Mouse (Mus musculus) kidney, postnatal 4 days (tissue): ENCODE results near the gene Trp53rkb.

Experiments
- DNase-seq, 2 experiments: peaks; one replicate each; pipeline ENCODE4 v3.0.0; 2021; ENCODE audit warnings: mixed read lengths in 2 of 2

The Trp53rkb gene

DNA sequence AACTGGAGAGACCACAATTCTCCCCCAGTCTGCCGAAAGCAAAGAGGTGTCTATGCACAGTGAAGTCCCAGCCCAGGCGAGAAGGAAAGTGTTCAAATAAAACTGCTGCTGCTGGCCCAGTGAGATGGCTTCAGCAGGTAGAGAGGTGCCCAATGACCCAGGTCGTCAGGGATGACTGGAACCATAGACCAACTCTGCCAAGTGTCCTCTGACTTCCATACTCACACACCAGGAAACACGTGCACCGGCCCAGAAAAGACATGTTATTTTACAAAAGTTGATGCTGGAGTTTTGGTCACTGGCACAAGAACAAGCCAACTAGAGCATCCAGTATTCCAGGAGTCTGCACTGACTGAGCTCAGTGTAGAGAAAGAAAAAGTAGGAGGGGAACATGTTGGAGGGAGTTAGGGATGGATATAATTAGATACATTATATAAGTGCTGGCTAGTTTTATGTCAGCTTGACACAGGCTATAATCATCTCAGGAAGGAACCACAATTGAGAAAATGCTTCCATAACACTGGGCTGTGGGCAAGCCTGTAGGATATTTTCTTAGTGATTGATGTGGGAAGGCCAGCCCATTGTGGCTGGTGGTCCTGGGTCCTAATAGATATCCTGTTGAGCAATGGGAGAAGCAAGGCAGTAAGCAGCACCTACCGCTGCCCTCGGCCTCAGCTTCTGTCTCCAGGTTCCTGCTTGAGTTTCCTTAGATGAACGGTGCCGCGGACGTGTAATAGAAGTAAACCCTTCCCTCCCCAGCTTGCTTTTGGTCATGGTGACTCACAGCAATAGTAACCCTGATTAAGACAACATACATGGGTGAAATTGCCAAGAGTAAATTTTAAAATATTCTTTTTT lies 7.5 kb downstream of the Trp53rkb start:
- no peak for DNase-seq

DNA sequence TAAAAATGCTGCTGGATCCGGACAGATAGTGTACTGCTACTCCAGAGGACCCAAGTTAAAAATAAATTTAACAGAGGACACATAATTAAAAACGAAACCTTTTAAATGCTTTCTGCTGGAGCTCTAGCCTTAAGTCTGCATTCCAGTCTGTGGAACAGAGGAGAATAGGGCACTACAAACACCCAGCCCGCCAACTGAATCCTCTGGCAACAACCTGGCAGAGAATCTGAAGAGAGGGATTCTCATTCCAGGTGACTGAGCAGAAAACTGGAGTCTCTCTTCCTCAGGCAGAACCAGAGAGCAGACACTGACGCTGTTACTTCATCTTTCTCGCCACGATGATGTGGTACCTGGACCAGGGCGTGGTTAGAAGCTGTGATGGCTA lies 8.1 kb downstream of the Trp53rkb start:
- no peak for DNase-seq

DNA sequence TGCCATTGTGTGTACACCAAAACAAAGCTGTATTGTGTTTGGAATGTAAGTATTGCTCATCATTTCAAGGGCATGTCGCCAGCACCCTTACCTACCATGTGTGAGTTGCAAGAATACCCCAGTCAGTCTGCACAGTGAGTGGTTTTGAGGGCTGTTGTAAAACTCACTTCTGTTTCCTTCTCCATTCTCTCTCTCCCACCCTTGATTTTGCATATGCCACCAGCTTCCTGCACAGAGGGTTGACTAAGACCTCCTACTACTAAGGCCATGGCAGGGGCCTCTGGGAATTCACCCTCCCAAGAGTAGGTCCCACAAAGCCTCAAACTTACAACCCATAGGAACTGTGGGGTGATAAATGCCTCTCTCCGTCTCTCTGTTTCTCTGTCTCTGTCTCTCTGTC lies 9.1 kb downstream of the Trp53rkb start:
- DNase-seq, result no peak

DNA sequence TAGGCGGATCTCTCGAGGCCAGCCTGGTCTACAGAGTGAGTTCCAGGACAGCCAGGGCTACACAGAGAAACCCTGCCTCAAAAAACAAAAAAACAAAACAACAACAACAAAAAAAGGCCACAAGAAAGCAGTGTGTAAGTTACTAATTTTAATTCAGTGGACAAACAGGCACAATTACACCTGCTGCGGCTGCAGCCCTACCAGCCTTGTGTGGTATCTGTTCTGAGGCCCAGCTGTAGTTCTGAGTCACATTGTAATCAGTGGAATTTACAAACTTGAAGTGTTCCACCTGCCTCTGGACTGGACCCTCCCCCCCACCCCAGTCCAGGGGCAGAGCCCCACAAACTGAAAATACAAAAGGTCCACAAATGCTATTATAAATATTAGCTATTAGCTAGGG lies 11.0 kb downstream of the Trp53rkb start:
- DNase-seq, result no peak

DNA sequence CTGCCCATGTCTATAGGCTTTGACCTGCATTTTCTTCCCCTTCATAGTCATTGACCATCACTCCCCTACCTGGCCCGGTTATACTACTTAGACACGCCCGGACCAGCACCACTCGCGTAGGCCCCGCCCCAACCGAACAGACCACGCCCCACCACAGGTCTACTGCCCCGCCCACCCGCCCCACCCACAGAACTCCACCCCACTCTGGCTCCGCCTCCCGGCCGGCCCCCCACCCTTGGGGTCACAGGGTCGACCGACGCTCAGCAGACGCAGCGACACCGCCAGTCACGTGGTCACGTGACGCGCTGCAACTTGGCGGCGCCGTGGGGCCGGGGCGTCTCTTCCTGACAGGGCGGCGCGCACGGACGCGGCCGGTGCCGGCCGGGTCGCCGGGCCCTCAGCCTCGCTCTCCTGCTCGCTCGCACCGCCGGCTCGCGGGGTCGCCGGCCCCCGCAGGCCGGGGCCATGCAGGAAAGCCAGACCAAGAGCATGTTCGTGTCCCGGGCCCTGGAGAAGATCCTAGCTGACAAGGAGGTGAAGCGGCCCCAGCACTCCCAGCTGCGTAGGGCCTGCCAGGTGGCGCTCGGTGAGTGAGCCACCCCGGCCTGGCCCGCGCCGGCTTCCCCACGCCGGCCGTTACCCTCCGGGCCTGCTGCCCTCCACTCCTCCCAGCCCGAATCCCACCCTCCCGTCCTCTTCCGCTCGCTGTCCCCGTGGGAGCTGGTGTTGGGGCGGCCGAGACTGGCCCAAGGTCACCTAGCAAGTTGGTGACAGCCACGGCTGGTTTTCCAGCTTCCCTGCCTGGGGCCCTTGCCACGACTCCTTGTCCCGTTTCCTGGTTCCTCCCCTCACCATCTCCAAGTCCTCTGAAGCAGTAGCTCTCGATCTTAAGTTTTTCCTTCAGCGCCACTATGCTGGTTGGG lies 13.2 kb downstream of the Trp53rkb start, which contains the start of gene Arfgef2:
Arfgef2 (plus strand) TSS at position 339 of the 923 bp plus-strand sequence.
- DNase-seq, result peak; percentile 93 to 96

DNA sequence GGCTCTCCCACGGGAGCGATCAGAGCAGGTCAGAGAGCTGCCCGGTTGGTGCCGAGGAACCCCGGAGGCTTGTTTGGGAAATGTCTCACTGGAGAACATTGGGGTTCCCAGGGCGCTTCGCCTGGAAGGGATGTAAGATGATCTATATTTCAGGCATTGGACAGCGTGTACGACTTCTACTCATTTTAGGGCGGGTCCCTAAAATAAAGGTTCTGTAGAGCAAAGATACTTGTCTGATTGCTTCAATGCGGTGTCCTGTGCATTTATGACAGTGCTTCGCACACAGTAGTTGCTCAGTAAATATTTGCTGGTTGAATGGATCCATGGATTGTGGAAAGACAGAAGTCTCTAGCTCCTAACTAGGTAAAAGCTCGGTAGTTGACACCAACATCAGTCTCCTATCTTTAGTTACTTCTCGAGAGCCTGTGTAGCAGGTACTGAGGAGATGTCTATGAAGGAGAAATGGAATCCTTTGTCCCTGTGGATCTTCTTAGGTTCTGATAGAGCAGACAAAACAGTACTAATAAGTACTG lies 13.9 kb downstream of the Trp53rkb start:
- no peak for DNase-seq

DNA sequence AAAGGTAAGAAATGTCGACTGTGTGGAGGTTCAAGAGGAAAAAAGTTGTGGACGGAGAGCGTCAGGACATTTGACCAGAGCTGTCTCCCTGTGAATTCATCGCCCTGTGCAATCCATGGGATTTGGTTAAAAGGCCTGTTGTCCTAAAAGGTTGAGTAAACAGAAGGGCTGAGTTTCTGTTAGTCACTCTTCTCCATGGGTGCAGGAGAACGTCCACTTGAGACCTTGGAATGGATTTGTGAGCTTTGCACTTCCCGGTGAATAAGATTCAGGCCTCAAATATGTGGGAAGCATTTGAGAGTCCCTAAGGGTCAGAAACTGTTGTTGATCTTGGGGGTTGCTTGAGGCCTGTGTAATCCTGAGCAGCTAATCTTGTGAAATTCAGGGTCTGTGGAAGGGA lies 14.5 kb downstream of the Trp53rkb start:
- DNase-seq, result no peak

DNA sequence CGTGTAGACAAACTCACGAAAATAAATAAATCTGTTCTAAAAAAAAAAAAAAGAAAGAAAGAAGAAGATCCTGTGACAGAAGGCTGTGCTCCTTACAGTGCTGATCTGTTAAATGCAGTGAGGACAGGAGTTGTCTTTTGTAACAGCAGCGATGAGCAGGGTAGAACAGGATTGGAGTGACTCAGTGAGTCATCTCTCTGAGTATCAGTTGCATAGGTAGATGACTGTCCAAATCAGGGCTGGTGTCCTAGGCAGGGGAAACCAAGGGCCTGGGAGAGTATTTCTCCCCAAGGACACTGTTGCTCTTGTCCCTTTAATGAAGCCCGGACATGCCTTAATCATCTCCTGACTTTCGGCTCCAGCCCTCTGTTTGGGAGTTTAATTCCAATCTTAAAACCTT lies 17.2 kb downstream of the Trp53rkb start:
- no peak for DNase-seq

DNA sequence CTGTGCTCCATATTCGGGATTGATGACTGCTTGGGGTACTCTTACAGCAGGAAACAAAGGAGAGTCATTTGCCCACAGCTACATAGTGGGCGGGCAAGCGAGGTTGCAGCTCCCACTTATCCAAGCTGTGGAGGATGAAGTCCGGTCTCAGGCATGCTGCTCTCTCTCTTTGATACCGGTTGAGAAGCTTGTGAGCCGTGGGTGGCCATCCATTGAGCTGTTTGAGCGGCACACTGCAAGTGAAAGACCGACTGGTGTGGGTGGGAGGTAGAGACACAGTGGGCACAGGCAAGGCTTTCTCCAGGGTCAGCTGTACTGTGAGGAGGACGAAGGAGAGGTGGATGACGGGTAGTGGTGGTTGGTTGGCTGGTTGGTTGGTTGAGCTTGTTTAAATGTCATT lies 18.5 kb downstream of the Trp53rkb start:
- no peak for DNase-seq

DNA sequence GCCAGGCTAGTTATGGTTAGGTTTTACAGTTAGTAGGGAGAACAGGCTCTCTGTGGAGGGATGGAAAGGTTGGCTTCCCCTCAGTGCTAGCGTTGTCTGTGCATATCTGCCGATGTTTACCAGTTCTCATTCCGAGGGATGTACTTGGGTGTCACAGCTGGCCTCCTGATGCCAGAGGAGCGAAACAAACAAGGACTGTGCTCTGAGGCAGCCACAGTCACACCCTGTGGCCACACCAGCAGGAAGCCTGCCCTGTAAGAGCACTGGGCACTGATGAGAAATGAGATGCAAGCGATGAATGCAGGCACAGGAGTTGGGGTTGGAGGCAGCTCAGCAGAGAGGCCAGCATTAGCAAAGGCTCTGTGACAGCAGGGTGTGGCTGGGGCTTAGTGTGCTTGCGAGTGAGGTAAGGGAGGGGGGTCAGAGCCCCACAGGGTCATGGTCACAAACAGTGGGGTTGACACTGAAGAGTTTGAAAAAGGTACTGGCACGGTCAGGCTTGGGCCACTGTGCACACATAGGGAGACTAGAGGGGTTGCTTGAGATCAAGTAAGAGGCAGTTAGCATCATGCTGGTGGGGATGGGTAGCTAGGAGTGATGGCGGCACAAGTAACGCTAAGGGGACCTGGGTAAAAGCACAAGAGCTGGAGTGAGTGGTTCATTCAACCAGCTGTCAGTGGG lies 26.3 kb downstream of the Trp53rkb start:
- no peak for DNase-seq

DNA sequence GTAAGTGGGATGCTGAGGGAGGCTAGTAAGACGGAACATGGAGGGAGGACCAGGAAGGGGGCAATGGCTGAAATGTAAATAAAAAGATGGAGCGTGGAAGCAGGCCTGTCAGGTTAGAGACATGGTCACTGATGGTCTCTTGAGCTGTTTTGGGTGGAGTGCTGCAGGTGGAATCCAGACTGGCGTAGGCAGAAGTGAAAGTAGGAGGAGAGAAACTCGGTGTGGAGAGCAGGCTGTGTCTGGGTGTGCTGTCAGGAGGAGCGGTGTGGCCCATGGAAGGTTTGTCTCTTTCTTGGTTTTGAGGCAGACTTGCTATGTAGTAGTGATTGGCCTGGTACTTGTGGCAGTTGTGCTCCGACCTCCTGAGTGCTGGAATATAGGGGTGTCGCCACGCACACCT lies 27.5 kb downstream of the Trp53rkb start:
- no peak for DNase-seq

DNA sequence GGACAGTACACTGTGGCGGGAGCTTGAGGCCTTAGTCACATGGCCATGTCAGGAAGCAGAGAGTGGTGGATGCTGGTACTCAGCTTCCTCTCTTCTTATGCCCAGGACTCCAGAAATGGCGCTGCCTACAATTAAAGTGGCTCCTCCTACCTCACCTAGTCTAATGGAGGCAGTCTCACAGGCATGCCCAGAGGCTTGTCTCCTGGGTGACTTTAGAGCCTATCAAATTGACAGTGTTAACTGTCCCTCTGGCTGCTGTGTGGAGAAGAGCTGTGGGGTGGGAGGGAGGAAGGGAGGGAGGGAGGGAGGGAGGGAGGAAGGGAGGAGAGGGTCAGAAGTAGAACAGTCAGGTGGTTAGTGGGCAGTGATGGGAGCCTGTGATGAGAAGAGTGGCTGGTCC lies 28.5 kb downstream of the Trp53rkb start:
- no peak for DNase-seq

DNA sequence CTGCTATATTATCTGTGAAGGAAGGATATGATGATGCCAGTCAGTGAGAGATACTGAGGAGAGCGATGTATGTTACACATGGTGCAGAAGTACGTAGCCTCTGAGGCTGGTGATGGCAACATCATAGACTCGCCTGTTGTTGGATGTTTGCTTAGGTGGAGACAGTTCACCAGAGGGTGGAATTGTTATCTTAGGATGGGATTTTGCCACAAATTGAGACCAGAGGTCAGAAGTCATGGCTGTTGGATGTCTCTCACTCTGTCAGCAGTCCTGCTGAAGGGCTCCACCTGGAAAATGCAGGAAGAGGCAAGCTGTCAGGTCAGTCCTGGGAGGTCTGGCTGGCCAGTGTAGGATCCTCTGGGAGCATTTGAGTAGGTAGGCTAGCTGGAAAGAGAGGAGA lies 29.1 kb downstream of the Trp53rkb start:
- DNase-seq, result no peak

DNA sequence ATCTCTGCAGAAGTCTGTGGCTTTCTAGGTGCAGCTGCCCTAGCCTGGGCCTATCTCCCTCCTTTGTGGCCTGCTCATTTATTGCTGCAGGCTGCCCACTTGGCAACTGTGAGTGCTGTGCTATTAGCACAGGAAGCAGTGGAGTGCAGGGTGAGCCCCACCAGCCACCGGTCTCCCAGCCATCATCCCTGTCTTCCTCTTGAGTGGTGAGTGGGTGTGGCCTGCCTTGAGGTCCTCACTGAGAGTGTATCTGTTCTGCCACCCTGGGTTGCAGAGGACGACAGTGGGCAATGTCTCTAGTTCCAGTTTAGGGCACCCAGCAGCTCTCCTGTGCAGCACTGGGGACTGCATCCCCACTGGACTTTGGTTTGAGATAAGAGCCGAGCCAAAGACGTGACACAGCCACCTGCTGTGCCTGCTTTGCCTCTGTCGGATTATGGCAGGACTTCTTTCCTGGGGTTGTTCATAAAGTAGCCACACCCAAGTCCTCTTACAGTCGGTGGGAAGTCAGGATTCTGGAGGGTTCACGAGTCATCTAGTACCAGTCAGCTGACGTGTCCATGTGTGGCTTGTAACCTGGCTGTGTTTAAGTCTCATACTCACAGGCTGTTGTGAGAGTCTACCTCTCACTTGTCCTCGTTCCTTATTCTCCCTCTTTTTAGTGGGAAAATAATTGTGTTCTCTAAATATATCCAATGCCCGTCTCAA lies 29.9 kb downstream of the Trp53rkb start:
- DNase-seq, result no peak

DNA sequence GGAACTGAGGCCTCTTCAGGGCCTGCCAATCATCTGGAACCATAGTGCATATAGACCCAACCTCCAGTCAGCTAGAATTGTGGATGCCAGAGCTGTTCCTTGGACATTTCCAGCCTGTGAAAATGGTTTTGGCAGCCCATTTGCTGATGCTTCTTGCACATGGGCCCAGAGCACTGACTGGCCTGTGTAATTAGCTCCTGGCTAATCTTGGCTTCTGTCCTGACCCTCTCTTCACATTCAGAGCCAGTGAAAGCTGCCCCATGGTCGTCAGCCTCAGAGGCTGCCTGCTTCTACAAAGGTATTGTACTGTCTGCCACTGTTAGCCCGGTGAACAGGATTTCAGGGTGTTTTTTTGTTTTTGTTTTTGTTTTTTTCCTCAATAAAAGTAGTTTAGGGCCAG lies 30.6 kb downstream of the Trp53rkb start:
- no peak for DNase-seq

DNA sequence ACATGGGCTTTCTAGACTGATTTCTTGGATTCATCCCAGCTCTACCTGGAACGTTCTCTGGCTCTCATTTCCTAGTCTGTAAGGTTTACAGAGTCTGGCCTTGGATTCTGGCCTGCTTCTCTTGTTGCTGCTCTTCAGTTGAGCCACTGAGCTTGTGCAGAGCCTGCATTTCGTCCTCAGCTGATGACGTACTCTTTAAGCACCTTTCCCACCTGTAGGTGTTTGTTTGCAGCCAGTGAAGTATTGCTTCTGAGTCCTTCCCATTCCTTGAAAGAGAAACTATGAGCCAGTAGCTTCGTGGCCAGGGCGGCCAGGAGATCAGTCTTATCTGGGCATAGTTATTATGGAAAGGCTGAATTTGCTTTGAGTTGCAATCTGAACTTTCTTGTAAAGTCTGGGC lies 32.1 kb downstream of the Trp53rkb start:
- DNase-seq, result no peak

DNA sequence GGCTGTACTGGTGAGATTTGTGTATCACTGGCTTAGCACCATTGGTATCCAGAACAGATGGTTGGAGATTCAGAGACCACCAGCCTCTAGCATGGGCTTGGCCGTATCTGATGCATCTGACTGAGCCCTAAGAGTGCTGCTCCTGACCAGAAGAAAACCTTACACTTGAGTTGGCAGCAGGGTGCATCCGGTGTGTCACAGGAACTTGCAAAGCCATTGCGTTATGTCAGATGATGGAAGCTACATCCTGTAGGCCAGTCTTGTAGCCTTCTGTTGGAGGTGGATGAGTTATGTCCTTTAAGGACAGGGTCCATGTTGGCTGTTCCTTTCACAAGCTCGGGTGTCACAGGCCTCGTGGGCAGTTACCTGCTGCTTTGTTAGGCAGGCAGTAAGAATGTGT lies 32.7 kb downstream of the Trp53rkb start:
- DNase-seq, result no peak

DNA sequence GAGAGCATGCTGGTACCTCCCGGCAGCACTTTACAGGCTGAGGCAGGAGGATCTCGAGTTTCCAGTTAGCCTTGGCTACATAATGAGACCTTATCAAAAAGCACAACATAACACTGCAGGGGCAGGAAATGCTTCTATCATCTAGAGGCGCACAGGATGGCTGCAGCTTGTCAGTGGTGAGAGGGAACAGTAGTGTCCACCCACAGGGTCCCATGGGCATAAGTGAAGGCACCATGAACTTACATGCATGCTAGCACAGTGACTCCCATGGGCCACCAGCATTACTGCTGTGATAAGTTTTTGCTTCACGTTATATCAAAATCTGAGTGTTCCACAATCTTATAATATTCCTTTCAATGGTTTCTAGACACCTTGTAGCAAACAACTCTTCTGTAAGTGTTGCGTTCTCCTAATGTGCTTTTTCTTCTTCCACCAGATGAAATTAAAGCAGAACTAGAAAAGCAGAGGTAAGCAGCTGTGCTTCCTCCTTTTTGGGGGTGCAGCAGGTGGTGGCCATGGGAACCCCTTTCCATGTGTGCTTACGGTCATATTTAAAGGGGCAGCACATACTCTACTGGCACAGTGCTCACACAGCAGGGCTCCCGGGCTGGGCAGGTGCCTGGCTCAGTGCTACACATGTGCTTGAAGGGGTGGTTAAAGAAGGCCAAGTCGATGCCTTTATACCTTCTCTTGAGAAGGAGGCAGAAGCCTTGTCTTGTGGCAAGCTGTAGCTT lies 34.3 kb downstream of the Trp53rkb start:
- no peak for DNase-seq

DNA sequence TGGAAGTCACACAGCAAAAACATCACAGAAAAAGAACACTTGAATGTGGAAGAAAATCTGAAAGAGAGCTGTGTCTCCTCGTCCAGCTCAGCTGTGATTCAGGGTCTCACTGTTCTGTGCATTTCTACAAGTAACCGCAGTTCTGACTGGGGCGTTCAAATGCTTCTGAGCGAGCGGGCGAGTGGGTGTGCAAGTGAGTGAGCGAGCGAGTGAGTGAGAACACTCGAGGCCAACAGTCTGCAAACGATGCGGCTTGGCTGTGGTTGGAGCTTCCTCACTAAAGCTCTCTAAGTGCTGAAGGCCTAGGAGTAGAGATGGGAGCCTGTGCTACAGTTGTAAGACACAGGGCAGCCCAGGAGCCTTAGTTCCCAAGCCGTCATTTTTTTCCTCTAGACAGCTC lies 36.0 kb downstream of the Trp53rkb start:
- DNase-seq, result no peak

DNA sequence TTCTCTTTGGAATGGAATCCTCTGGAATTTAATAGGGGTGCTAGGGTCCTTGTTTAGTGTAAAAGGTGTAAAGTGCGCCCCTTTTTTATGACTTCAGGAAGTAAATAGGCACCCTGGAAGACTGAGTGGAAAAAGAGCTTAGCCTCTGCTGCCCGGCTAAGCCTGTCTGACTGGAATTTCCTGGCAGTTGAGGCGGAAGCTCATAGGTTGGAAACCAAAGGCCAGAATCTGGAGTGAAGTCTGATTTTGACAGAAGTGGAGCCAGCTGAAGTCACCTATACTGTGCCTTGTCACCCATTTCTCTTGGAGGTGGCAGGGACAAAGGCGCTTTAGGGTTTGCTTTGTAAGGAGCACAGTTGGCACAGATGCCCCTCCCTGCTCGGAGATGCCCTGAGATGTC lies 38.0 kb downstream of the Trp53rkb start:
- no peak for DNase-seq

DNA sequence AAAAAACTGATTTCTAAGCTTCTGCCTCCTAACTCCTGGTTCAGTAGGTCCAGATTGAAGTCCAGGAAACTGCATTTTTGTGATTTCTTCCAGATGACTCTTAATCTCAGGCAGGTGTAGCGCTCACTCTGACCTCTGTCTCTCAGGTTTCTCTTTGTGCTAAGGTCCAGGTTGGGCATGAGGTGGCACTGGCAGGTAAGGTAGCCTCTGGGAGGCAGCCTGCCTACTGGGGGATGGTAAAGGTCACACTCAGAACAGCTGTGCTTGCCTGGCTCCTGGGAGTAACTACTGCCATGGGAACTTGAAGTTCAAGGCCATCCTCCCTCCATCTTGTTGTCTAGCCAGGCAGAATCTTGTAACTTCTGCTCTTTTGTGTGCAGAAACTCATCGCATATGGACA lies 41.8 kb downstream of the Trp53rkb start:
- no peak for DNase-seq

DNA sequence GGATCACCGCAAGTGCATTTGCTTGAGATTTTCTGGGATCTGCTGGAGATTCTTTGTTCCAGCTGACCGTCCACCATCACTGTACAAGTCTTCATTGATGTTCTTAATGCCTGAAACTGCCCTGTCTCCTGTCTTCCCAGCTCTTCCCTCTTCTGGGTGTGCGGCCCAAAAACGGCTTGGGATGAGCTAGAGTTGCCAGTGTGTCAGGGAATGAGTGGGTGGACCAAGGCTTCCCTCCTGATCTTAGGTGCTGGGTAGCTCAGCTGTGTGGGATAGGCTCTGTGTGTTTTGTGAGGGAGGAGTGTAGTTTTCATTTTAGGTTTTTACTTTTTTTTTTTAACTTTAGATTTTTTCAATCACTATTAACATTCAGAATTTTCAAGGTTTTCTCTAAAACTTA lies 42.5 kb downstream of the Trp53rkb start:
- no peak for DNase-seq
